Mouse (Mus musculus): ENCODE data around the gene Foxj1. TPM values are rescaled to one million over a fixed set of nuclear protein-coding genes. Genes with fewer than 3 reads are reported as not detected.
"Not testable (repeated sequence)": the region's sequence is repeated elsewhere in the genome, so short reads cannot be mapped to it uniquely, and the experiment has no call there.

Foxj1 gene
- polyA plus RNA-seq, 1 experiment from 2014 or later, result 0.07 TPM

- H3K4me1 ChIP-seq (ENCODE audit: insufficient read depth), result peaks cover 17% of the 10 kb centered on the region
- H3K9me3 ChIP-seq (ENCODE audit: low read length), result no peaks in the 10 kb centered on the region
- no peak overlapping the region for H3K27ac ChIP-seq (ENCODE audit: low read depth)
- H3K9ac ChIP-seq (replicated peaks), result no peak overlapping the region
- no peak overlapping the region for H3K4me2 ChIP-seq (ENCODE audit: low read depth, low read length)
- WGBS (ENCODE audit: insufficient replicate concordance), result 76% methylated on average over 13 of the region's 13 CpGs
- ATAC-seq, result peak; percentile 85
- no peaks in the 10 kb centered on the region for H3K36me3 ChIP-seq (replicated peaks; ENCODE audit: insufficient read depth, low read length)
- H3K4me3 ChIP-seq (ENCODE audit: low read depth, low read length), result no peak overlapping the region
- no peak for TF ChIP-seq CTCF (IDR thresholded peaks at IDR 0.05; ENCODE audit: low read depth)
- no peak for TF ChIP-seq EP300 (IDR thresholded peaks at IDR 0.05; ENCODE audit: low read depth)
- no peaks in the 10 kb centered on the region for H3K27me3 ChIP-seq (ENCODE audit: insufficient read depth, low read length)
- peak; percentile 18 for DNase-seq
These were observed 30.2 kb upstream of the Foxj1 start for GRCm38 (mm10) chr11:116365432-116365831.

- H3K9ac ChIP-seq (replicated peaks), result no peak overlapping the region
- ATAC-seq (no peak), DNase-seq (peak; percentile 15)
- 71% methylated on average over 11 of the region's 11 CpGs for WGBS (ENCODE audit: insufficient replicate concordance)
- H3K4me2 ChIP-seq (ENCODE audit: low read depth, low read length), result no peak overlapping the region
- H3K27ac ChIP-seq (ENCODE audit: low read depth), result no peak overlapping the region
- no peaks in the 10 kb centered on the region for H3K36me3 ChIP-seq (replicated peaks; ENCODE audit: insufficient read depth, low read length)
- no peak for TF ChIP-seq EP300 (IDR thresholded peaks at IDR 0.05; ENCODE audit: low read depth)
- TF ChIP-seq CTCF (IDR thresholded peaks at IDR 0.05; ENCODE audit: low read depth), result no peak
- H3K4me1 ChIP-seq (ENCODE audit: insufficient read depth), result peaks cover 6% of the 10 kb centered on the region; the same call in 1 of the 2 replicates
- H3K4me3 ChIP-seq (ENCODE audit: low read depth, low read length), result no peak overlapping the region
- H3K9me3 ChIP-seq (ENCODE audit: low read length), result no peaks in the 10 kb centered on the region
- H3K27me3 ChIP-seq (ENCODE audit: insufficient read depth, low read length), result no peaks in the 10 kb centered on the region
These were observed 26.8 kb upstream of the Foxj1 start for GRCm38 (mm10) chr11:116362015-116362414.

GRCm38 (mm10) chr11:116360915-116361314 lies 25.7 kb upstream of the Foxj1 start:
- H3K9ac ChIP-seq (replicated peaks); ATAC-seq; H3K27ac ChIP-seq (ENCODE audit: low read depth); H3K27me3 ChIP-seq (ENCODE audit: insufficient read depth, low read length); H3K9me3 ChIP-seq (ENCODE audit: low read length); DNase-seq; H3K4me3 ChIP-seq (ENCODE audit: low read depth, low read length); H3K4me2 ChIP-seq (ENCODE audit: low read depth, low read length); H3K4me1 ChIP-seq (ENCODE audit: insufficient read depth); H3K36me3 ChIP-seq (replicated peaks; ENCODE audit: insufficient read depth, low read length): not testable (repeated sequence)
- WGBS (ENCODE audit: insufficient replicate concordance), result 89% methylated on average over 5 of the region's 5 CpGs

GRCm38 (mm10) chr11:116359652-116360051 lies 24.5 kb upstream of the Foxj1 start:
- Histone ChIP-seq H3K4me3 (ENCODE audit: low read depth, low read length) (no peak overlapping the region), H3K4me2 (ENCODE audit: low read depth, low read length) (peak overlapping the region; percentile 23; the same call in 1 of the 2 replicates), H3K4me1 (ENCODE audit: insufficient read depth) (peaks cover 2% of the 10 kb centered on the region; the same call in 1 of the 2 replicates), H3K36me3 (replicated peaks; ENCODE audit: insufficient read depth, low read length) (0 out of 2 replicates have a peak, but pooled peaks cover 5% of the 10 kb centered on the region), H3K9ac (replicated peaks) (no peak overlapping the region), H3K27ac (ENCODE audit: low read depth) (peak overlapping the region; percentile 66), H3K27me3 (ENCODE audit: insufficient read depth, low read length) (no peaks in the 10 kb centered on the region), H3K9me3 (ENCODE audit: low read length) (no peaks in the 10 kb centered on the region)
- TF ChIP-seq EP300 (IDR thresholded peaks at IDR 0.05; ENCODE audit: low read depth) (no peak), CTCF (IDR thresholded peaks at IDR 0.05; ENCODE audit: low read depth) (no peak)
- 72% methylated on average over 12 of the region's 12 CpGs for WGBS (ENCODE audit: insufficient replicate concordance)
- ATAC-seq (peak; percentile 17; the same call in 1 of the 2 replicates), DNase-seq (peak; percentile 15)

- WGBS (ENCODE audit: insufficient replicate concordance), result 59% methylated on average over 15 of the region's 15 CpGs
- TF ChIP-seq EP300 (IDR thresholded peaks at IDR 0.05; ENCODE audit: low read depth) (no peak), CTCF (IDR thresholded peaks at IDR 0.05; ENCODE audit: low read depth) (no peak)
- peak; percentile 71 for ATAC-seq
These were observed 23.9 kb upstream of the Foxj1 start for GRCm38 (mm10) chr11:116358926-116359637.

GRCm38 (mm10) chr11:116354521-116354920 lies 19.3 kb upstream of the Foxj1 start:
- no peak for DNase-seq
- no peak for ATAC-seq

More at GRCm38 (mm10) chr11:116358926-116359637, 23.9 kb upstream of the Foxj1 start:
- Histone ChIP-seq H3K9me3 (ENCODE audit: low read length) (no peaks in the 10 kb centered on the region), H3K27ac (ENCODE audit: low read depth) (peak overlapping the region; percentile 66), H3K27me3 (ENCODE audit: insufficient read depth, low read length) (no peaks in the 10 kb centered on the region), H3K4me2 (ENCODE audit: low read depth, low read length) (peak overlapping the region; percentile 20; the same call in 1 of the 2 replicates), H3K4me1 (ENCODE audit: insufficient read depth) (peaks cover 2% of the 10 kb centered on the region; the same call in 1 of the 2 replicates), H3K4me3 (ENCODE audit: low read depth, low read length) (no peak overlapping the region), H3K9ac (replicated peaks) (no peak overlapping the region), H3K36me3 (replicated peaks; ENCODE audit: insufficient read depth, low read length) (0 out of 2 replicates have a peak, but pooled peaks cover 5% of the 10 kb centered on the region)
- DNase-seq, result peak; percentile 32

More at GRCm38 (mm10) chr11:116354521-116354920, 19.3 kb upstream of the Foxj1 start:
- Histone ChIP-seq H3K4me3 (ENCODE audit: low read depth, low read length) (no peak overlapping the region), H3K27ac (ENCODE audit: low read depth) (no peak overlapping the region), H3K9me3 (ENCODE audit: low read length) (no peaks in the 10 kb centered on the region), H3K4me2 (ENCODE audit: low read depth, low read length) (no peak overlapping the region), H3K36me3 (replicated peaks; ENCODE audit: insufficient read depth, low read length) (0 out of 2 replicates have a peak, but pooled peaks cover 5% of the 10 kb centered on the region), H3K27me3 (ENCODE audit: insufficient read depth, low read length) (no peaks in the 10 kb centered on the region), H3K4me1 (ENCODE audit: insufficient read depth) (no peaks in the 10 kb centered on the region), H3K9ac (replicated peaks) (no peak overlapping the region)
- peak; percentile 22 for TF ChIP-seq CTCF (IDR thresholded peaks at IDR 0.05; ENCODE audit: low read depth)
- no peak for TF ChIP-seq EP300 (IDR thresholded peaks at IDR 0.05; ENCODE audit: low read depth)
- 58% methylated on average over 17 of the region's 17 CpGs for WGBS (ENCODE audit: insufficient replicate concordance)
